Mouse (Mus musculus): Measurements from ENCODE around the gene Plekhh2. TPM values are rescaled to one million over a fixed set of nuclear protein-coding genes. Genes with fewer than 3 reads are reported as not detected.

Plekhh2 gene
- not detected for polyA plus RNA-seq (2017; shearing (Covaris generic))

DNA sequence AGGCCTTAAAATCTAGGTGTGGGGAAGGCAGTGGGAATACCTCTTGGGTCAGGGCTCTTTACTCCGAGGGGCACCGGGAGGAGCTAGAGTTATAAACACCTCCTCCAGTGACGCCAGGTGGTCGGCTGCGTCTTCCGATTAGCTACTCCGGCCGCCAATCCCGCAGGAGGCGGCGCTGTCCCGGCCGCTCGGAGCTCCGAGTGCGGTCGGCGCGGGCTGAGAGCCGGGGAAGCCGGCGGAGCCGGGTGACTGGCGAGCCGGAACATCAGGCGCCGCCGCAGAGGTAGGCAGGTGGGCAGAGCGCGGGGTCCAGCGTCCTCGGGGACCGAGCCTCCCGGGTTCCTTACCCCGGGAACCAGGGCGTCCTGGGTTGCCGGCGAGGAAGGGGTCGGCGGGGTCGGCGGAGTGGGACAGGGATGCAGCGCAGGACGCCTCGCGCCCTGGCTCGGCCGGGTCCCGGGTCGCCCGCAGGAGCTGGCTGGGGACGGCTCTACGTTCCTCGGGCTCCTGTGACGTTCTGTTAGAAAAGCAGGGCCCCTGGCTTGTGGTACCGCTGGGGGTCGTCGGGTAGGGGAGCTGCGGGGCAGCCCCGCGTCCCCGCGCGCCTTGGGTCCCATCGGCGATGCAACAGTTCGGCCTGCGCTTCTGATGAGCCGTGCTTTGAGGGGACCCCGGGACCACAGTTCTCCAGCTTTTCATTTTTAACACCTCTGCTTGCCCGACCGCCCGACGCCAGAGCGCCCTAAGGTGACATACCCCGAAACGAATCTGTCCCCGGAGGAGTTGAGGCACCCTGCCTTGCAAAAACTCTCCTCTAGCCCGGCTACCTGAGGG is at the start of gene Plekhh2:
Gene Plekhh2 (plus strand): TSS at position 214 of the 834 bp plus-strand sequence.

GRCm38 (mm10) chr17:84465753-84466608 is 45.7 kb upstream of the Plekhh2 start, which contains the start of gene Thada:
Gene Thada, minus strand, starts transcription at chr17:84466205.

DNA sequence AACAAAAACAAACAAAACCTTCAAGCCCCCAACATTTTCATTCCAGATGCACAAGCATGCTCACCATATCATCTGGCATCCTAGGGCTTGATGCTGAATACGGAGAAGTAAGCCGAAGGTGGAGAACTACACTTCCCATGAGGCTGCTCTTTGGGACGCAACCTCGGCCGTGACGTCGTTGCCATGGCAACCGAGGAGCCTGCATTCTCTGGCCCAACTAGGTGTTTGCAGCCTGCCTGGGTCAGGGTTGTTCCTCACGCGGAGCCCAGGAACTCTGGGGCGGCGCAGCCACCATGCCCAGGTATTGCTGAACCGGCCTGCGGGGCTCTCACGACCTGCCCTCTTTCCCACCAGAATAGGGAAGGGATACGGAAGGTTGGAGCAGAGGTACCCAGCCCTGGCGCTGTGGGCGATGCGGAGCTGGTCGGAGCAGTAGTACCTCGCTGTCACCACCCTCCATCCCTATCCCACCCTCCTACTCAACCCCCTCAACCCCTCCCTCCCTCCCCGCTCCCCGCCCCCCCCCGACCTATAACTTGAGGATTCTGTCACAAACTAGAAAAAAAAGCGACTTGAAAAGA is 114.7 kb downstream of the Plekhh2 start, which contains the start of gene Dync2li1:
Gene Dync2li1 (plus strand): TSS at position 221 of the 581 bp plus-strand sequence.

Other genes with a start within 250 kb of the Plekhh2 start
- gene Thada, start 45.7 kb upstream of the Plekhh2 start, polyA plus RNA-seq (2017; shearing (Covaris generic)), result 182 TPM
- gene Dync2li1, start 114.6 kb downstream of the Plekhh2 start, polyA plus RNA-seq (2017; shearing (Covaris generic)), result 0.74 TPM
- not detected for gene Abcg8, start 164.4 kb downstream of the Plekhh2 start, polyA plus RNA-seq (2017; shearing (Covaris generic))
- gene Abcg5, start 171.1 kb downstream of the Plekhh2 start, polyA plus RNA-seq (2017; shearing (Covaris generic)), result not detected